Mouse (Mus musculus): ENCODE results near the gene Otop1.

The Otop1 gene

GRCm38 (mm10) chr5:38275771-38276170 lies at the start of gene Otop1:
Gene Otop1, plus strand, starts transcription at chr5:38275972.
- DNase-seq (ENCODE audit: low spot score) = no peak

GRCm38 (mm10) chr5:38235422-38235821 lies 40.4 kb upstream of the Otop1 start:
- DNase-seq (ENCODE audit: low spot score) = peak; percentile 39

- no peak for DNase-seq (ENCODE audit: low spot score)
Observed at GRCm38 (mm10) chr5:38236627-38237026, 39.1 kb upstream of the Otop1 start.

- no peak for DNase-seq (ENCODE audit: low spot score)
Observed at GRCm38 (mm10) chr5:38240727-38241472, 34.9 kb upstream of the Otop1 start.

GRCm38 (mm10) chr5:38241473-38241834 lies 34.3 kb upstream of the Otop1 start:
- DNase-seq (ENCODE audit: low spot score) = no peak

GRCm38 (mm10) chr5:38241966-38242365 lies 33.8 kb upstream of the Otop1 start:
- no peak for DNase-seq (ENCODE audit: low spot score)

GRCm38 (mm10) chr5:38255195-38255594 lies 20.6 kb upstream of the Otop1 start:
- DNase-seq (ENCODE audit: low spot score) = no peak

- DNase-seq (ENCODE audit: low spot score) = no peak
Observed at GRCm38 (mm10) chr5:38255644-38256043, 20.1 kb upstream of the Otop1 start.

- DNase-seq (ENCODE audit: low spot score) = no peak
Observed at GRCm38 (mm10) chr5:38256551-38256950, 19.2 kb upstream of the Otop1 start.

- DNase-seq (ENCODE audit: low spot score) = no peak
Observed at GRCm38 (mm10) chr5:38258034-38258772, 17.6 kb upstream of the Otop1 start.

GRCm38 (mm10) chr5:38258773-38259146 lies 17.0 kb upstream of the Otop1 start:
- no peak for DNase-seq (ENCODE audit: low spot score)

- no peak for DNase-seq (ENCODE audit: low spot score)
Observed at GRCm38 (mm10) chr5:38259455-38260106, 16.2 kb upstream of the Otop1 start.

- peak; percentile 65 for DNase-seq (ENCODE audit: low spot score)
Observed at GRCm38 (mm10) chr5:38260107-38260682, 15.6 kb upstream of the Otop1 start, which contains the start of gene Tmem128. Gene Tmem128, plus strand, starts transcription at chr5:38260185.

GRCm38 (mm10) chr5:38270942-38271341 lies 4.8 kb upstream of the Otop1 start:
- DNase-seq (ENCODE audit: low spot score) = no peak

- DNase-seq (ENCODE audit: low spot score) = no peak
Observed at GRCm38 (mm10) chr5:38273831-38274230, 1.9 kb upstream of the Otop1 start.

- no peak for DNase-seq (ENCODE audit: low spot score)
Observed at GRCm38 (mm10) chr5:38276451-38276850, 679 bp downstream of the Otop1 start.

- DNase-seq (ENCODE audit: low spot score) = no peak
Observed at GRCm38 (mm10) chr5:38277098-38277866, 1.5 kb downstream of the Otop1 start.

- DNase-seq (ENCODE audit: low spot score) = no peak
Observed at GRCm38 (mm10) chr5:38277936-38278600, 2.3 kb downstream of the Otop1 start.

GRCm38 (mm10) chr5:38280075-38280474 lies 4.3 kb downstream of the Otop1 start:
- no peak for DNase-seq (ENCODE audit: low spot score)

GRCm38 (mm10) chr5:38285724-38286123 lies 10.0 kb downstream of the Otop1 start:
- DNase-seq (ENCODE audit: low spot score) = no peak

- DNase-seq (ENCODE audit: low spot score) = no peak
Observed at GRCm38 (mm10) chr5:38288476-38288875, 12.7 kb downstream of the Otop1 start.
